Mouse (Mus musculus) retina, postnatal 1 day (tissue): Measurements from ENCODE around the gene G530012D18Rik.
"Not testable (repeated sequence)": the region's sequence is repeated elsewhere in the genome, so short reads cannot be mapped to it uniquely, and the experiment has no call there.

Experiments
- DNase-seq: peaks from one replicate; pipeline ENCODE4 v3.0.0-alpha.2; 2012

The G530012D18Rik gene

DNA sequence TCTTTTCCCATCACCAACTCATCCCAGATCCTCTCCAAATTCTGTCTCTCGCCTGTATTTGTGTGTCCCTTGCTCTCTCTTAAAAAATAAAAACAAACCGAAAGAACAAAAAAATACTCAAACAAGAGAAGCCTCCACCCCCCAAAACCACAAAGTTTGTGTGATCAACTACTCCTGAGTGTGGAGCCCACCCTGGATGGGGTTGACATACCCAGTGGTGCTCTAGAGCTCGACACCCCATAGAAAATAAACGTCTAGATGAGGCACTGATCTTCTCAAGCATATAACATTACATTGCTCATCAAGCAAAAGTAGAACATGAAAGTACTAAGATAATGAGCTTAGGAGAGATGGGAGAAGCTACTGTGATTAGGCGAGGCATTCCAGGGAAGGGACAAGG is 41.7 kb downstream of the G530012D18Rik start:
- not testable (repeated sequence) for DNase-seq

DNA sequence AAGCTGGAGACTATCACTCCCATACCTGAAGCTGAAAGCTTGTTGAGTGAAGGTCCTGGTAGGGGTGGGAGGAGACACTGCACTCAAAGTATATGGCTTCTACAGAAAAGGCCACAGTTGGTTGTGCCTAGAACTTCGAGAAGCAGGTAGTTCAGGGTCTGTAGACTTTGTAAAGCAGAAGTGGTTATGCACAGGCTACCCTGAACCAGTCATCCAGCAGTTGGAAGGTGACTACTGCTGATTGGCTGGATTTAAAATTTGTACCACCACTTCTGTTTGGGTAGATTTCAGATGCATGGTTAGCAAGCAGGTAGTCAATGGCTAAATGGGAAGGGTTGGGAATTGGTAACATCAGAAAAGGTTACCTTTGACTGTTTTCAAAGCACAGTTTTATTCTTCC is 43.2 kb downstream of the G530012D18Rik start:
- DNase-seq = not testable (repeated sequence)
